Mouse (Mus musculus): Measurements from ENCODE around the gene Itm2b.

Itm2b gene

DNA sequence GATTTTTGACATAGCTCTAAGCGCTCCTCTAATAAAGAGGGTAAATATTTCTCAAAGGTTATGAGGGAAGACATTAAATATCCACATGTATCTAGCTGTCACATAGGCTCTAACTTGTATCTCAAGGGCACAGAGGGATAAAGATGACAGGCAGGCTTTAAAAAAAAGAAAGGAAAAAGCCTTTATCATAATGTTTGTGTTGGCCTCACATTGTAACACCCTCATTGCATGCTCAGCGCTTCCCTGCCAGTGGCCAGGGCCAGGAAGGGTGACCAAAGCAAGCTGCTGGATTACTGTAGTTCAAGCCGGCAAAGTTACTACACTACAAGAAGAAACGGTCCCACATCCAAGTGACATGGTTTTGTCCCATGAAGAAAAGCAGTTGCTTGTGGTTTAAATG lies 53.7 kb downstream of the Itm2b start:
- DNase-seq (ENCODE audit: low read depth, low spot score) = no peak
- no peaks in the 10 kb centered on the region for H3K36me3 ChIP-seq (ENCODE audit: control insufficient read depth, insufficient read depth, low read length, poor library complexity, severe bottlenecking)

DNA sequence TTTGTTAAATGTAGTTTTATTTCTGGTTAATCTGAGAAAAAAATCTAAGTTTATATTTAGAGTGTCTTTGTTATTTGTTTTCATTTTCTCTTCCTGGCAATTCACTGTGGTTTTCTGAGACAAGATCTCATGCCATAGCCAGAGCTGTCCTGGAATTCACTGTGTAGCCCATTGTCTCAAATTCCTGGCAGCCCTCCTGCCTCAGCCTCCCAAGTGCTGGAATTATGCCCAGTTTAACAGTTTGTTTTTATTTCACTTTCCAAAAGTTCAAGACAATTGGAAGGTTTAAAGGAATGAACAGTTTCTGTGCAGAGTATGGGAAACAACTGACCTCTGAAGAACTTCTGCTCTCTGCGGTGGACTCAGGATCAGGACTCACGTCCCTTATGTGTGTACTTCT lies 55.2 kb downstream of the Itm2b start:
- H3K27me3 ChIP-seq (ENCODE audit: control insufficient read depth, insufficient read depth, low read length, poor library complexity, severe bottlenecking) = no peaks in the 10 kb centered on the region
- no peak for DNase-seq (ENCODE audit: low read depth, low spot score)
- no peaks in the 10 kb centered on the region for H3K36me3 ChIP-seq (ENCODE audit: control insufficient read depth, insufficient read depth, low read length, poor library complexity, severe bottlenecking)

More for the DNA sequence above, 53.7 kb downstream of the Itm2b start:
- H3K27me3 ChIP-seq (ENCODE audit: control insufficient read depth, insufficient read depth, low read length, poor library complexity, severe bottlenecking) = no peaks in the 10 kb centered on the region

DNA sequence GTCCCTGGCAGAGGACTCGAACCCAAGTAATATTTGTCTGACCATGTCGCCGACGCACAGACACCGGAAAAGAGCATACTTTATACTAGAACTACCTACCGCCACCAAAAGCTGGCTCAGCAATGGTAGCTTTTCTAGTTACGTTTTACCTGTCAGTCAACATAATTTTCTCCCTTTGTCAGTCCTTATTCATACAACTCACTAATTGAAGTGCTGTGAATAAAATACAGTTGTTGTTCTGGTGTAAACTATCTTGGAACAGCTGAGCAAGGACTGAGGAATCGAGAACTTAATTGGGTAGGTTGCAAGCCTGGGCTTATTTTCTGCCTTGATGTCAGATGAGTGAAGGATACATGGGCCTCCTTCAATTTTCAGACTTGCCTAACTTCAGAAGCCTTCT lies 58.6 kb downstream of the Itm2b start:
- H3K36me3 ChIP-seq (ENCODE audit: control insufficient read depth, insufficient read depth, low read length, poor library complexity, severe bottlenecking) = no peaks in the 10 kb centered on the region
- DNase-seq (ENCODE audit: low read depth, low spot score) = no peak
- no peaks in the 10 kb centered on the region for H3K27me3 ChIP-seq (ENCODE audit: control insufficient read depth, insufficient read depth, low read length, poor library complexity, severe bottlenecking)

- no peaks in the 10 kb centered on the region for H3K36me3 ChIP-seq (ENCODE audit: control insufficient read depth, insufficient read depth, low read length, poor library complexity, severe bottlenecking)
- H3K27me3 ChIP-seq (ENCODE audit: control insufficient read depth, insufficient read depth, low read length, poor library complexity, severe bottlenecking) = no peaks in the 10 kb centered on the region
- DNase-seq (ENCODE audit: low read depth, low spot score) = peak; percentile 82
Measured at GRCm38 (mm10) chr14:73325456-73326381, 59.4 kb downstream of the Itm2b start, which contains the start of gene Rb1. Rb1 (minus strand) TSS chr14:73325822.

GRCm38 (mm10) chr14:73324634-73325455 lies 60.2 kb downstream of the Itm2b start:
- Histone ChIP-seq H3K27me3 (ENCODE audit: control insufficient read depth, insufficient read depth, low read length, poor library complexity, severe bottlenecking) (no peaks in the 10 kb centered on the region), H3K36me3 (ENCODE audit: control insufficient read depth, insufficient read depth, low read length, poor library complexity, severe bottlenecking) (no peaks in the 10 kb centered on the region; the same call in 1 of the 2 replicates)
- DNase-seq (ENCODE audit: low read depth, low spot score) = peak; percentile 62

- DNase-seq (ENCODE audit: low read depth, low spot score) = no peak
- Histone ChIP-seq H3K27me3 (ENCODE audit: control insufficient read depth, insufficient read depth, low read length, poor library complexity, severe bottlenecking) (no peaks in the 10 kb centered on the region), H3K36me3 (ENCODE audit: control insufficient read depth, insufficient read depth, low read length, poor library complexity, severe bottlenecking) (peaks cover 2% of the 10 kb centered on the region; the same call in 1 of the 2 replicates)
Measured at GRCm38 (mm10) chr14:73323965-73324364, 61.1 kb downstream of the Itm2b start.

DNA sequence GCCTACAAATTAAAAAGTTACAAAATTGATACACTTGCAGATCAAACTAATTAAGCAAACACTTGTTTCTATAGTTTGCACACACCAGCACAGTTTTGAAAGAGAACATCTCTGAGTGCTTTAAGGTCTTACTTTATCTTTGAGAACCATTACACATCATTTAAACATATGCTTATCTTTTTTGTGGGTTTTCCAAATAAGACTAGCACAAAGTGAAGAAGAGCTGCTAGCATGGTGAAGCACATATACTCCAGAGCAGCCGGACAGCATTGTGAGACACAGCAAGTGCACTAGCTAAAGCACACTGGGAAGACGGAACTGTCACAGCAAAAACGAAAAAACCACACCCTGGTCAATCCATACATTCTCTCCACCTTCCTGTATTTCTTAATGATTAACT lies 62.9 kb downstream of the Itm2b start:
- Histone ChIP-seq H3K36me3 (ENCODE audit: control insufficient read depth, insufficient read depth, low read length, poor library complexity, severe bottlenecking) (peaks cover 3% of the 10 kb centered on the region; the same call in 1 of the 2 replicates), H3K27me3 (ENCODE audit: control insufficient read depth, insufficient read depth, low read length, poor library complexity, severe bottlenecking) (no peaks in the 10 kb centered on the region)
- no peak for DNase-seq (ENCODE audit: low read depth, low spot score)

- Histone ChIP-seq H3K27me3 (ENCODE audit: control insufficient read depth, insufficient read depth, low read length, poor library complexity, severe bottlenecking) (no peaks in the 10 kb centered on the region), H3K36me3 (ENCODE audit: control insufficient read depth, insufficient read depth, low read length, poor library complexity, severe bottlenecking) (peaks cover 3% of the 10 kb centered on the region; the same call in 1 of the 2 replicates)
- DNase-seq (ENCODE audit: low read depth, low spot score) = no peak
Measured at GRCm38 (mm10) chr14:73316933-73317332, 68.2 kb downstream of the Itm2b start.

- 0 out of 2 replicates have a peak, but pooled peaks cover 2% of the 10 kb centered on the region for H3K36me3 ChIP-seq (ENCODE audit: control insufficient read depth, insufficient read depth, low read length, poor library complexity, severe bottlenecking)
- no peak for DNase-seq (ENCODE audit: low read depth, low spot score)
- no peaks in the 10 kb centered on the region for H3K27me3 ChIP-seq (ENCODE audit: control insufficient read depth, insufficient read depth, low read length, poor library complexity, severe bottlenecking)
Measured at GRCm38 (mm10) chr14:73313864-73314263, 71.2 kb downstream of the Itm2b start.

- no peak for DNase-seq (ENCODE audit: low read depth, low spot score)
- H3K27me3 ChIP-seq (ENCODE audit: control insufficient read depth, insufficient read depth, low read length, poor library complexity, severe bottlenecking) = no peaks in the 10 kb centered on the region
- H3K36me3 ChIP-seq (ENCODE audit: control insufficient read depth, insufficient read depth, low read length, poor library complexity, severe bottlenecking) = no peaks in the 10 kb centered on the region
Measured at GRCm38 (mm10) chr14:73313396-73313795, 71.7 kb downstream of the Itm2b start.

DNA sequence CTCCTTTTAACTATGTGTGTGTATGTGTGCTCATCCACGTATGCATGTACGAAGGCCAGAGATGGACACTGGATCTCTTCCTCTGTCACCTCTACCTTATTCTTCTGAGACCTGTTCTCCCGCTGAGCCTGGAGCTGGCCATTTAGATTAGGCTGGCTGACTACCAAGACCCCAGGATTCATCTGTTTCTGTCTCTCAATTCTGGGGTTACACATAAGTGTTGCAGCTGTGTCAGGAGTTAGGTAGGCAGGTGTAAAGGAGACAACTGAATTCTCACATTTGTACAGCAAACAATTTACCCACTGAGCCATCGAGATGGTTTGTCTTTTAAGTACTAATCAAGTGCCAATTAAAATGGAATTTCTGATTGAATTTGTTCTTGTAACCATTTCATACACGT lies 72.2 kb downstream of the Itm2b start:
- H3K27me3 ChIP-seq (ENCODE audit: control insufficient read depth, insufficient read depth, low read length, poor library complexity, severe bottlenecking) = no peaks in the 10 kb centered on the region
- no peak for DNase-seq (ENCODE audit: low read depth, low spot score)
- H3K36me3 ChIP-seq (ENCODE audit: control insufficient read depth, insufficient read depth, low read length, poor library complexity, severe bottlenecking) = no peaks in the 10 kb centered on the region
